Mouse (Mus musculus) cortical plate, adult 2 months (tissue): ENCODE measurements around the gene Emx2. TPM values are rescaled to one million over a fixed set of nuclear protein-coding genes. Genes with fewer than 3 reads are reported as not detected.

Experiments
- H3K27ac ChIP-seq: fragments of 200-500 bp; 2 replicates; pipeline ENCODE4 v1.5.1; 2012; ENCODE audit warnings: low read length, control low read depth, inconsistent platforms; ENCODE audit not compliant: insufficient read depth
- H3K4me1 ChIP-seq: fragments of 200-500 bp; 2 replicates; pipeline ENCODE4 v1.6.1; 2011; ENCODE audit warnings: low read length; ENCODE audit not compliant: control insufficient read depth, insufficient read depth
- H3K4me3 ChIP-seq: fragments of 200-500 bp; 2 replicates; pipeline ENCODE4 v1.5.1; 2011; ENCODE audit warnings: mild to moderate bottlenecking, low read length, control low read depth; ENCODE audit not compliant: insufficient read depth
- CTCF ChIP-seq: fragments of 200-500 bp; IDR thresholded peaks from 2 replicates; pipeline ENCODE4 v1.5.1; 2011; ENCODE audit warnings: mild to moderate bottlenecking, control low read depth, low read length; ENCODE audit not compliant: insufficient read depth; ENCODE audit errors: extremely low read depth
- POLR2A ChIP-seq: fragments of 200-500 bp; IDR thresholded peaks from 2 replicates; pipeline ENCODE4 v1.6.1; 2011; ENCODE audit warnings: mild to moderate bottlenecking, low read length, control low read depth; ENCODE audit not compliant: insufficient read depth; ENCODE audit errors: extremely low read depth
- polyA plus RNA-seq: library from polyadenylated mRNA; depleted of rRNA; stranded (reverse); fragments of >200 nt; gene quantifications from 2 replicates; pipeline ENCODE4 v1.2.3, GENCODE M21; 2012; rRNA removed

Emx2 gene
- polyA plus RNA-seq, 1 experiment: 12.4 TPM

- Histone ChIP-seq H3K27ac (no peak overlapping the region), H3K4me3 (no peak overlapping the region), H3K4me1 (no peaks in the 10 kb centered on the region)
- TF ChIP-seq POLR2A: no peak
- no peak for TF ChIP-seq CTCF
Measured at GRCm38 (mm10) chr19:59469035-59469949, 11.1 kb downstream of the Emx2 start.

GRCm38 (mm10) chr19:59470074-59470630 lies 12.0 kb downstream of the Emx2 start:
- H3K4me1 ChIP-seq: no peaks in the 10 kb centered on the region
- no peak for TF ChIP-seq CTCF
- TF ChIP-seq POLR2A: no peak
- no peak overlapping the region for H3K27ac ChIP-seq
- H3K4me3 ChIP-seq: no peak overlapping the region

- H3K4me3 ChIP-seq: no peak overlapping the region
- TF ChIP-seq POLR2A (no peak), CTCF (no peak)
- no peaks in the 10 kb centered on the region for H3K4me1 ChIP-seq
- no peak overlapping the region for H3K27ac ChIP-seq
Measured at GRCm38 (mm10) chr19:59470913-59471312, 12.7 kb downstream of the Emx2 start.

- no peak for TF ChIP-seq POLR2A
- TF ChIP-seq CTCF: no peak
- Histone ChIP-seq H3K27ac (no peak overlapping the region), H3K4me1 (no peaks in the 10 kb centered on the region), H3K4me3 (no peak overlapping the region)
Measured at GRCm38 (mm10) chr19:59472844-59473243, 14.7 kb downstream of the Emx2 start.

- no peaks in the 10 kb centered on the region for H3K4me1 ChIP-seq
- TF ChIP-seq POLR2A: no peak
- no peak for TF ChIP-seq CTCF
- H3K4me3 ChIP-seq: no peak overlapping the region
- H3K27ac ChIP-seq: no peak overlapping the region
Measured at GRCm38 (mm10) chr19:59479912-59480311, 21.7 kb downstream of the Emx2 start.

GRCm38 (mm10) chr19:59480563-59480962 lies 22.4 kb downstream of the Emx2 start:
- H3K4me3 ChIP-seq: no peak overlapping the region
- no peak for TF ChIP-seq POLR2A
- TF ChIP-seq CTCF: no peak

GRCm38 (mm10) chr19:59492258-59492657 lies 34.1 kb downstream of the Emx2 start:
- Histone ChIP-seq H3K4me3 (no peak overlapping the region), H3K4me1 (no peaks in the 10 kb centered on the region), H3K27ac (no peak overlapping the region)
- TF ChIP-seq CTCF (no peak), POLR2A (no peak)

More at GRCm38 (mm10) chr19:59480563-59480962, 22.4 kb downstream of the Emx2 start:
- Histone ChIP-seq H3K27ac (no peak overlapping the region), H3K4me1 (no peaks in the 10 kb centered on the region)

GRCm38 (mm10) chr19:59496832-59497231 lies 38.7 kb downstream of the Emx2 start:
- no peak overlapping the region for H3K27ac ChIP-seq
- H3K4me3 ChIP-seq: no peak overlapping the region
- TF ChIP-seq CTCF: no peak
- TF ChIP-seq POLR2A: no peak
- no peaks in the 10 kb centered on the region for H3K4me1 ChIP-seq

GRCm38 (mm10) chr19:59508896-59509295 lies 50.7 kb downstream of the Emx2 start:
- TF ChIP-seq POLR2A (no peak), CTCF (no peak)
- Histone ChIP-seq H3K27ac (no peak overlapping the region), H3K4me1 (no peaks in the 10 kb centered on the region), H3K4me3 (no peak overlapping the region)

- peaks cover 2% of the 10 kb centered on the region; the same call in 1 of the 2 replicates for H3K4me1 ChIP-seq
- TF ChIP-seq CTCF (no peak), POLR2A (no peak)
- no peak overlapping the region for H3K4me3 ChIP-seq
- H3K27ac ChIP-seq: no peak overlapping the region
Measured at GRCm38 (mm10) chr19:59513181-59513580, 55.0 kb downstream of the Emx2 start.

Other genes starting within 250 kb of the Emx2 start
- not detected in 2 replicates for gene Kcnk18, start 239.2 kb upstream of the Emx2 start, polyA plus RNA-seq
- gene Slc18a2, start 197.5 kb upstream of the Emx2 start, polyA plus RNA-seq: 0.08 and 0.17 TPM in 2 replicates
- gene Rps12-ps3, start 136.1 kb upstream of the Emx2 start, polyA plus RNA-seq: 118 and 135 TPM in 2 replicates
- gene Pdzd8, start 112.6 kb upstream of the Emx2 start, polyA plus RNA-seq: 19.8 and 20.4 TPM in 2 replicates